Mouse (Mus musculus) common myeloid progenitor, adult 5-6 weeks (primary cell): ENCODE measurements at regions not wholly inside any gene's neighbourhood (a gene's known extent, or its start where the extent isn't known, plus 50 kb on each side); places are given as distances from the start of the nearest gene placed in this dataset.
A peak's percentile ranks its signal among the peaks of the same experiment; 100 is the strongest.

Source experiments
- ATAC-seq: replicated peaks from 2 replicates; pipeline ENCODE4 v1.8.0; 2016; ENCODE audit warnings: low read depth, mild to moderate bottlenecking, moderate TSS enrichment, inconsistent platforms; ENCODE audit not compliant: poor library complexity, severe bottlenecking

DNA sequence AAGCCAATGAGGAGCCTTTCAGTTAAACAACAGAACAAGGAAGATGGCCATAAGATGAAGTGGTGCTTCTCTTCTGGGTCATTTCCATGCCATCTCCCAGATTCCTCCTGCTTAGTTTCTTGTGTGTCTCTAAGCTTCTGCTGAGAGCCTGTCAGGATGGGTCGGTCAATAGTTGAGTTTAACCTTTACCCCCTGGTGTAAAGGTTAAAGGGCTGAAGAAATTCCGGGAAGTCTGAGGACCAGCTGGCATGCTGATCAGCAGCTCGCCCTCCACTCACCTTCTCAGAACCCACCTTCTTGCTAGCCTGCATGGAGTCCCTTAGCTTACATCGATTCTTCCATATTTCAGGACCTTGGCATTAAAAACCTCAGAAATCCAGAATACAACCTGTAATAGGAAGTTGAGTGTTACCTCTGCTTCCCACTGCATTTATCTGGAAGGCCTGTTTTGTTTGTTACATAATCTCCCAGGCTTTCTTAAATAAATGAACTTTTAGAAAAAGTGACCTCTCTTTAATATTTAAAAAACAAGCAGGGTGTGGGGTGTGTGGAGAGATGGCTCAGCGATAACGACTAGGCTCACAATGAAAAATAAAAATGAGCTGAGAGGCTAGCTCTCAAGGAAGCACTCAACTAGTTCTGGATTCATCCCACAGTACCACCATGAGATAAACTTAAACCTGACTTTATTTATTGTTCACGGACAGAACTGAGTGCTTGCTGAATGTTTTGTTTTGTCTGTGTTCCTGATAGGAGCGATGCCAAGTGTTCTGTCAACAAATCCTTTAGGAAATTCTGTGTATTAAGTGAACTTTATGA, 225.9 kb upstream of the Arrdc4 start:
- no peak for ATAC-seq

DNA sequence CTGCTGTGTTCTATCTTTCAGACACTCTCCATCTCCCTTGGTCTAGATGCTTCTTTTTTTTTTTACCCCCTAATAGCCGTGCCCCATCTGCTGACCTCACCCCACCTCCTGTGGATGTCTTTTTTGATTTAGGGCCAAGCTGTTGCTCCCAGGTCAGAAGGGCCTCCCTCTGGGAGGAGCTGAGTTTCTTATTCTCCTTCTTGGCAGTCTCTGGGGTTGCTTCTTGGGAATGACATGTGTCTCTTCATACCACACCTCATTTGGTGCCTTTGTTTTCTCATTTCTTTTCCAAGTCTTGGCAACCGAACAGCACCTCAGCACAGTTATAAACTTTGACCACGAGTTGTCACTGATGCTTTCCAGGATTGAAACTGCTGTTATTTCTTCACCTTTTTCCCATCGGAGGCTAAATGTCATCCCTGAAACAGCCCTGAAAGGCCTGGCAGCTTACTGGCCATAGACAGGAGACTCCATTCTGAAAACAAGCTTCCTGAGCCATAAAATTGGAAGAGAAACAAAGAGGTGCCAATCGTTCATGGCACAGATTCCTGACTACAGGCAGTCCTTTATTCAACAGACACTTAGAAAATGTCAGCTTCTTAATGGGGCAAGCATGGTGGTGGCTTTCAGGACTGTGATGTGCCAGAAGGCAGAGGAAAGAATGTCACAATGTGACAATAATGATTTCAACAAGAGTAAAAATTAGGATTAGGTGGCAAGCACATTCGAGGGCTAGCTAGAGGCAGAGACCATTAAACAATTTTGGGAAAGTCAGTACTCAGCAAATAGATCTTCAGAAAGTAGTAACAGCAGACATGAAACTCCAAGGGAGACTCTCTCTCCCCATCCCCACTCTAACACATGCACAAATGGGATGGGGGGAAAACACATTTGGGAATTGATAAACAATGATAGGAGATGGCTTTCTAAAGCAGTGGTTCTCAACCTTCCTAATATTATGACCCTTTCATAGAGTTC, 197.1 kb upstream of the Arrdc4 start:
- no peak for ATAC-seq

DNA sequence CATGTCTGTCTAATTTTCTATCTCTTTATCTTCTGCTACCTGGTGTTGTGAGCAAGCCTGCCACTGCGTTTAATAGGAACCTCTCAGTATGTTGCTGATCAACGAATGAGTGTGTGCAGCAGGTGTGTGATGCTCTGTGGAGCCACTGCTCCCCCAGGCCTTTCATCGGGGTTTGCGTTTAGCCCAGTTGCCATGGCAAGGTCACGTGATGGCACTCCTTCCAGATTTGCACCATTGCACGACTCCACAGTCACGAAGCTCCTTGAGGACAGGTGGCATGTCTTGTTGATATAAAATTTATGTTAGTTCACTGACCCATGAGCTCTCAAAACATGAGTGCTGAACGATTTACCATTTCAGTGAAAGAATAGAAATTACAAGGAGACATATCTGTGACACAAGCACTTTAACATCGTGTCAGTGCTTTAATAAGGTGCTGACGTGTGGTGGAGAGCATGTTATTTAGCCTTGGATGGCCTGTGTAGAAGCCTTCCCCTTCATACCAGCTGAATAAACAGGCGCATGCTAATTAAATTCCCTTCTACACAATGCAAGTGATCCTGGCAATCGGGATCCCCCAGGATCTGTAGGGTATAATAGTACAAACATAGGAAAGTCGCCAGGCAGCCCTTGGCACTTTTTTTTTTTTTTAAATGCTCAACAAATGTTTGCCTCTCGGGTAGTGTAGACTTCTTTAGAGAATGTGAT, 181.7 kb upstream of the Arrdc4 start:
- ATAC-seq, result no peak

DNA sequence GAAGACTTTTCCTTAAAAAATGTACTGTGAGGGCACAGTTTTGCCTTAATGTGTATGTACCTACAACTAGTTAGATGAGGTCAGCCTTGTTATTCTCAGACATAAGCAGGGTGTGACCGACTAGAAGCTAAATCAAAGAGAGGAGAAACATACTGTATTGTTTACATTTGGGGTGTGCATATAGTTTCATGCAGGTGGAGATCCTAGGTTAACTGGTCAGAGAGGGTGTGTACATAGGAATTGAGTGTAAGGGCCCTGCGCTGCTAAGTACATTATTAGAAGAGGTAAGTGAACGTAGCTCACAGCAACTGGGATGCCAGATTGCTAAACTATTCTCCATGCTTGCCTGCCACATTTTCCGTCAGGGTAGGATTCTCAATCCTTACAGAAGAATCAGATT, 180.6 kb upstream of the Arrdc4 start:
- ATAC-seq, result no peak

DNA sequence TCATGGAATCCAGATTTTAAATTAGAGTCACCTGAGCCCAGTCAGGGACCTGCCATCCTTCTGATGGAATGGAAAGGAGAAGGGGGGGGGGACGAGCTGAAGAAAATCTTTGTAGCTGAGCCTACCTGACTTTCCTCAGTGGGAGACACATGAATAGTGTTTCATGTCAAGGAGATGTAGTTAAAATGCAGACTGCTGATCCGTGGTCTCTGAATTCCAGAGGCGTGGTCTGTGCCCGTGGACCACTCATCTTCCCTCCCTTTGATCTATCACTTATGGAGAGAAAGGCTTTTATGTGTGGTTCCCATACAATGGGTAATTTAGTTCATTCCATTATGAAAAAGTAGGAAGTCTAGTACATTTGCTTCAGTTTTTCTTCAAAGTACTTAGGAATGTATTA, 176.6 kb upstream of the Arrdc4 start:
- ATAC-seq, result no peak

DNA sequence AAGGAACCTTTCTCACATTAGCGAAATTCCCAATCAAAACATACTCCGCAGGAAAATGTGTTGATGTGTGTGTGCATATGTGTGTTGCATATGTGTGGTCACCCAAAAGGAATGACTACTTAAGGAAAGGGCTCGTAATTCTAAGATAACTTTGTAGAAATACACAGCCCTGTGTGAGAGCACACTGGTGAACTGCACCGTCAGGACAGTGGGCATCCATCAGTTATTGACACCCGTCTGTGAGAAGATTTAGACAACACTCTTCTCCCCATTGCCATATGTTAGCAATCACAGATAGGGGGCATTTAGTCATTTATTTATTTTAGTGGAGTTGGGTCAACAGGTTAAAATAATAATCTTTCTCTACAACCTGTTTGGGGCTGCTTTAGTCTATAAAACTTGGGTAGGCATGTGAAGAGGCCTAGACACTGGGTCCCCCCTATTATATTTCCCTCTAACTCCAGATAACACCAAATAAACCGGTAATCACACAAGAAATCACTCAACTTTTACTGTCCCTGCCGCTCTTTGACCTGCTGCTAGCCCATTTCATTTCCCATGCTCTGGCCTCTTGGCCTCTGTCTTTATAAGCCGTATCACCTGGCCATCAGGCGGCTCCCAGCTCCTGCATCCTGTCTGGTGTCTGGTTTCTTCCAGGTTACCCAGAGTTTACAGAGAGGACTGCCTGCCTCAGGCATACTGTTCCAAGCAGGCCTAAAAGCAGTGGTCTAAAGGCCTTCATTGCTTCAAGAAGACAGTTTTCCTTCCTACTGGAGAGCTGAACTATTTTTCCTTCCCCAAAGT, 169.8 kb upstream of the Arrdc4 start:
- ATAC-seq, result no peak

DNA sequence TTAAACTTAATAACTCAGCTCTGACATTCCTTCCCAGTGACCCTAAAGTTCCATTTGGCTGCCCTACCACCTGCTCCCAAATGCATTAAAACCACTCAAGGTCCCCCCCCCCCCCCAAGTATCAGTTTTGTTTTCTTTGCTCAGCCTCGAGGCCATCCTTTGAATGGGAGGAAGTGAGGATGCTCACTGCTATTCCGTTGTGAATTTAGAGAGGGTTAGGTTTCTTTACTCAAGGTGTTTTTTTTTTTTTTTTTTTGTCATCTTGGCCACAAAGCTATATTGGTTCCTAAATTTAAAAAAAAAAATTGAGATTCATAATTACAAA, 168.8 kb upstream of the Arrdc4 start:
- ATAC-seq, result no peak

DNA sequence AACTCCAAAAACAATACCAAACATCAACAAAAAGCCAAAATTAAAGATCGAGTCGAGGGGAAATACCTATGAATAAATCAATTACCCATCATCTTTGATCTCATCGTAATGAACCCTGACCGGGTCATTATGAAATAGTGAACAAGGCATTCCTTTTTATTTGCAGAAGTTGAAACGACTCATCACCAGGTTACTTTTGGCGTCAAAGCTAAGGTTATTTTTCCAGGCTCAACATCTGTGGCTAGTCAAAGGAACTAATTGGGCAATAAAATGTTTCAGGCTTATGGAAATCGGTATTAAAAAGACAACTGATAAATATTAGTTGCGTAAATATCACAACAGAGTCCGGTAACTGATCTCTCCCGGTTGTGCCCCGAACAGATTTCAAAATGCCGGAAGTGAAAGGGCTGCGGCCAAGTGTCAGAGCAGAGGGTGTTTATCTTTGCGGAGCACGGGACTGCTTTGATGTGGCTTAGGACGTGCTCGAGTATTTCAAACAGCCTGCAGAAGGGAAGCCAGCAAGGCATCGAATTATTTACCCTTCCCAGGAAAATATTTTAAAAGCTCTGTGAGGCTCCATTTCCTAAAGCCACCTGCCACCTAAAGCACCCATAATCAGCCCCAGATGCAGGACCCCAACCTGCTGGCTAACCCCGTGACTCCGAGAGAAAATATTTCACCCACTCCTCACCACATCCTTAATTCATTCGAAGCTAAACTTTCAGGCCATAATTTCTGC, 168.3 kb upstream of the Arrdc4 start:
- ATAC-seq, result peak; percentile 77

DNA sequence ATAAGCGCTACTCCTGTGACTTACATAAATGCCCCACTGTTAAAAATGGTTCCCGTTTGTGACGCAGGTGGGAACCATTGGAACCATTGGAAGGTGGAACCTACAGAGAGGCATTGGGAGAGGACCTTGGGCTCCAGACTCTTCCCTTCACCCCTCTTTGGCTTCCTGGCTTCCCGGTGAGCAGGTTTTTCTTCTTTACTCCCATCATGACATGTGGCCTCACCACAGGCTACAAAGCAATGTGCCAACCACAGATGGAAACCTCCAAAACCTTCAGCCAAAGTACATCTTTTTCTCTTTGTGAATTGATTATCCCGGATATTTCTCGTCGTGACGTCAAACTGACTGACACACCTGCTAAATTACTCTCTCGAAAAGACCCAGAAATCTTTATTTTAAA, 166.9 kb upstream of the Arrdc4 start:
- no peak for ATAC-seq

DNA sequence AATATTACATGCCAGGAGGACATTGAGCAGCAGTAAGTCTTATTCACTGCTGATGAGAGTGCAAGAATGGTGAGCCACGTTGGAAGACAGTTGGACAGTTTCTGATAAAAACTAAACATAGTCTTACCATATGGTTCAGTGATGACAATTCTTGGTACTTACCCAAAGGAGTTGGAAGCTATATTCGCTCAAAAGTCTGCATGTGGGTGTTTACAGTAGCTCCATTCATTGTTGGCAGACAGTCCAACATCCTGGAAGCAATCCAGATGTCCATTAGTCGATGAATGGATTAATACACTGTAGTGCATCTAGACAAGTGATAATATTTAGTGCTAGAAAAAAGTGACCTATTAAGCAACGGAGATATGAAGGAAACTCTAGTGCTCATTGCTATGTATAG, 165.3 kb upstream of the Arrdc4 start:
- ATAC-seq, result no peak

DNA sequence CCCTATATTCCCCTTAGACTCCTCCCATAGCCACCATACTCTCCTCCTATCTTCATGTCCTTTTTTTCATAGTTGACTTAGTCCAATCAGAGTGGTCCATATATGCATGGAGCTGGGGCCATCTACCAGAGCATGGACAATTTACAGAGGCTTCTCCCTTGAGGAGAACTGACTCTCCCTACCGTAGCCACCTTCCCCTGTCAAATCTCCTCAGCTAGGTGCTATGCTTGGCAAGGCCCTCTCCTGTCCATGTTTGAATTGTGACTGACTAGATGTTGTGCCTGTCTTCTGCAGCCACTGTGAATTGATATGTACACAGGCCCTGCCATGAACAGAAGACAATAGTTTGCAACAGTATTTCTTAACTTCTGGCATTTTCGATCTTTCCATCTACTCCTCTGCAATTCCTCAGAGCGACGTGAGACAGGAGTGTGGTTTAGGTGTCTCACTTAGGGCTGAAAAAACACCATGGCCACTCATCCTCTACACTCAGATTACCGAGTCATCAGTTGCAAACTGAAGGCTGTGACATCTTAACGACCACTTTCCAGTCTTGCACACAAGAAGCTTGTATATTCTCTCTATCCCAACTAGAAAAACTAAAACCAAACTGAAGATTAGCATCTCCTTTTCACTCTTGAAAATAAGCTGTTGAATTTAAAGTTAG, 163.1 kb upstream of the Arrdc4 start:
- no peak for ATAC-seq

DNA sequence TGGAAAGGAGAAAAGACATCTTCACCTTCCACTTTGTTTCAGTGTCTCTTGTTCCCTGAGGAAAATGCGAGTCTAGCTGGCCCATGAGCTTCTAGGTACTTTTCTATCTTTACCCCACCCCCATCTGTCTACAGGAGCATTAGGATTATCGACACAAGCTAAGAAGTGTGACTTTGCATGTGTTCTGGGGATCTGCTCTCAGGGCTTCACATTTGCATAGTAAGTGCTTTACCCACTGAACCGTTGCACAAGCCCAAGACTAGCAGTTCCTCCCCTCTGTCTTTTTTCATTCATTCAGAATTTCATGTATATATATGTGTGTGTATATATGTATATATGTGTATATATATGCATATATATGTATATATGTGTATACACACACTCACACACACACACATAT, 162.5 kb upstream of the Arrdc4 start:
- ATAC-seq, result no peak

DNA sequence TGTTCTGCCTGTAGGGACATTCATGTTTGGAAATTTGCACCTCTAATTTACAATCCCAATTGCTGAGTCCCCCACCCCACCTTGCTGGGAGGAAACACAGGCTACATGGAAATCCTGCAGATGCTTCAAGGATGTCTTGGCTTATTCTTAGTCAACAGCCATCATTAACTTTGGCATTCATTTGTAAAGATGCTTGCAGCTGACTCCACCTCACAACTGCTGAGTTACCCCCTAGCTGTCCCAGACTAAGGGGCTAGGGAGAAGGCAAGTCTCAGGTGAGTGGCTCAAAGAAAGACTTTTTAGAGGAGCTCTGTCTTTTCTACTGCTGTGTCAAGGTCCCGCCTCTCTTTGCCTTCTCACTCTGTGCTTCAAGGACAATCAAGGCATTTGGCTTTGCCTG, 160.7 kb upstream of the Arrdc4 start:
- no peak for ATAC-seq

DNA sequence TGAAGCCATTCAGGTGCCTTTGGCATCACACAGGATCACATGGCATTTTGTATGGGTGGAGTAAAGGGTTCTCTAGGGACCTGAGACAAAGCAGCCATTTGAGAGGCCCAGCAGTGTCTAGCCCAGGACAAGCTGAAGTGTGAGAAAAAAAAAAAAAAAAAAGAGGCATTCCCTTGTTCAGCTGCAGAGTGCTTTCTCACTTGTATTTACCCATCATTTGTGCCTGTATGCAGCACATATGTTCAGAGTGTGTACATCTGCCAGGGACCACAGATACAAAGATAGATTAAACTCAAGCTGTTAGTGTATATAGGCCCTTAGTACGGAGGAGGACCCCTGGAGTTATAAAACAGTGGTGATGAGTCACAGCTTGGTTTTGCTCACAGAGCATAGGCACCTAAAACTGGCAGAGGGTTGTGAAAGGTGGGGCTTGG, 159.4 kb upstream of the Arrdc4 start:
- ATAC-seq, result no peak

DNA sequence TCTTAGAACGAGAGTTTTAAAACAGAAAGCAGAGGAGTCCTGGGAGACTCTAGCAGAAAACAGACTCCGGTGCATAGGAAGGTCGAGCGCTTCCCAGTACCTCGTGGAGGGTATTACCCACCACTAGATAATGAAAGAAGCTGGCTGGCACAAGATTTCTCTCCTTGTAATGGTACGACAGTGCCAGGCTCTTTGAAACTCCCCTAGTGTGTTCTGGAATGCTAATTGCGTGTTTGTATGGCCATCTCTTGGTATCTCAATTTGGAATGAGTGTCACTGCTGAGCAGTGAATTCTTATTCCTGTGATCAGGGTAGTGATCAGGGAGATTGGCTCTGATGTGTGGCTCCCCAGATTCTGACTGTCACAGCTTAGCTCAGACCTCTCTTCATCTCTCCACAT, 158.8 kb upstream of the Arrdc4 start:
- no peak for ATAC-seq

DNA sequence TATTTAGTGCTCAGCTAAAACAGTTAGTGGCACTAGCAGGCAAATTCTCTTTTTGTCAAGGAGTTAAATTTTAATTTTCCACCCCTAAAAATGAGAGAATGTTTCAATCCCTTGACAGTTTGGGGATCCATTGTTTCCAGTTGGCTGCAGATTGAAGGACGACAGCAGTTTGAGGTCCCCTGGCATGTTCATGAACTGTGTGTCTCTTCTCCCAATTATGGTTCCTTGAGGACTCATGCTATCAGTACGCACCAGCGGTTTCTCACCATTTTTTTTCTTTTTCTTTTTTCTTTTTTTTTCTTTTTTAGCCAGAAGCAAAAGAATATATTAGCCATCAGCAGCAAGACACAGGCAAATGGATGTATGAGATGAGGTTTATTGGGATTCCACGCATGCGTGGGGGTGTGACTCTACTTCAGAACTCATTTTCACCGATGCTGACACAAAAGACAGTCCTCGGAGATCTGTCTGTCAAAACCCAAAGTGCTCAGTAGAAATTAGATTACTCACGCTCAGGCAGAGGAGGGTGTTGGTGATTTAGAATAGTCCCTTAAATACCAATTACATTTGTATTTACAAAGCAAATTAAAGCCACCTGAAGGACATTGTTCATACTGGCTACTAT, 157.8 kb upstream of the Arrdc4 start:
- no peak for ATAC-seq

DNA sequence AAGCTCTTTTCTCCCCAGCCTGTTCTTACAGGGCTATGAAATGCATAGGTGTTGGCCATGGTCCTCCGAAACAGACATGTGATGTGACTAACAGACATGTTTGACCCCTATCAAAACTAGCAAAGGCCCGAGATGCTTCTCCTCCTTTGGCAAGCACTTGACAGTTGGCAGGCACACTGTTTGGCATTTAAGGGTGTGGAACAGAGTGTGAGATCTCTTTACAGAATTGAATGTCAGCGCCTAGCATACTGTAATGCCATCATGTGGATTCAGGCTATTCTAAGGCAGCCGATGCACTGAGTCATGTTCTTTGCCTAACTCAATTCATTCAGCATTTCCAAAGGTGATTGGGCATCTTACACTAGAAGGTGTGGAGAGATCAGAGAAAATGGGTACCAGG, 156.8 kb upstream of the Arrdc4 start:
- no peak for ATAC-seq

DNA sequence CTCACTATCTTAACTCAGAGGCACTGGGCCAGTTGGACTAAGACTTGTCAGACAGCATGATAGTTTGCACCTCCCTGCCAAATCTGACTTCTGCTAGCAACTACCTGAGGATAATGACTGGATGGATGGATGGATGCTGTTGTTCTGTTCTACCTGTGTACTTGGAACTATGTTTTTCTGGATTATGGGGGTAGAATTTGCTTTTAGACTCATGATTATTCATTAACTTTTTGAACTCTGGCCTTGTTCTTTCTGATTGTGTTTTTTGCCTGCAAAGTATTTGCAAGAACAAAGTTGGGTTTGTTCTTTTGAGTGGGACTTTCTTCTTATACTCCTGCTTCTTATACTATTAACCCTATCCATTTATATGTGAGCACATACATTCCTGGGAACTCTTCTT, 137.1 kb upstream of the Arrdc4 start:
- no peak for ATAC-seq
